Mouse (Mus musculus): ENCODE measurements around the gene Hdac9.

Hdac9 gene

DNA sequence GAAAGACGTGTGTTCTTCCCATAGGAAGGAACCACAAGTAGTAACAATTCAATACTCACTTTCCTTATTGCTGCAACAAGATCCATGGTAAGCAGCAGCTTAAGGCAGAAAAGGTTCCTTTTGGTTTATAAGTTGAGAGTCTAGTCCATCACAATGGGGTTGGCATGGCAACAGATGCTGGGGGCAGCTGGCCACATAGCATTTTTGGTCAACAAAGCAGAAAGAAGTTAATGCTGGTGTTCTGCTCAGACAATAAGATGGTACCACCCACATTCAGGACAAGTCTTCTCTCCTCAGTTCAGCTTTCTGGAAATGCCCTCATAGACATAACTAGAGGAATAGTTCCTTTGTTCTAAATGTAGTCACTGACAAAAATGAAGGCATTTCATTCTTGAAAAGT is at the start of gene Hdac9:
TSS of gene Hdac9 (minus strand) at position 101 of the 400 bp plus-strand sequence.
- DNase-seq (ENCODE audit: low read depth, low spot score), result no peak

DNA sequence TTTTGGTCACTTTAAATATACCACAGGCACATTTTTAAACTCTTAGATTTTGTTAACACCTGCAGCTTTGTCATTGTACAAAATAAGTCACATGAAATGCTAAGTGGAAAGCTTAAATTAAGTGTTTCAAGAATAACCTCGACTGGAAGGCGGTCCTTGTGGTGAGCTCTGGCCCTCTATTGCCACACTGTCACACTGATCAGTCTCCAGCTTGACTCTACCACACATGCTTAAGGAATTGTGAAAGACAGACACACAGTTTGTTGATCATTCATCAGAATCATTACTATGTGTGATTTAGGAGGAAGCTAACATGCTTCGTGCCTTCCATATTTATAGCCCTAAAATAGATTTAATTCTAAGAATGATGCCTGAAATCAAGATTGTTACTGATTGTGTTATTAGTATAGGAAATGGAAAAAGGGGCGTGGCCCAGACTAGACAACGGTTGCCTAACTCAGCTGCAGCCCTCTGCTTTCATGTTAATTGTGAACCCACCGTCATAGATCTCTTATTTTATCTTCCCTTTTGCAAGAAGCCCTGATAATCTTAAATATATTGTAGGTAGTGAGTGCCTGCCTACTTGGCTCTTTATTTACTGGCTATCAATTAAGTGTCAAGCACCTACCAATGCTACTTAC is 32.3 kb upstream of the Hdac9 start:
- DNase-seq (ENCODE audit: low read depth, low spot score), result no peak

DNA sequence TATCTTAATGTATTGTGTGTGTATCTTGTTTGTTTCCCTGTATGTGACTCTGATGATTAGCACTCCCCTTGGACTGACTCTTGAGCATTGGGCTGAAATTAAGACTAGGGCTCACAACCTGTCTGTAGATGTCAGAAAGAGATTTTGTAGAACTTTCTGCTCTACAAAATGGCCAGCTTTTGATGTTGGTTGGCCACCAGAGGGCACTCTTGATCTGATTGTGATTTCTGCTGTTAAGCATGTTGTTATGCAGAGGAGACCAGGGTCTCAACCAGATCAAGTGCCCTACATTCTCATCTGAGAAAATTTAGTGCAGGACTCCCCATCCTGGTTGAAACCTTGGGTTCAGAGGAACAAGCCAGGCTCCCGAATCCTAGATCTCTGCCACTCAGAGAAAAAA is 21.0 kb upstream of the Hdac9 start:
- no peak for DNase-seq (ENCODE audit: low read depth, low spot score)

DNA sequence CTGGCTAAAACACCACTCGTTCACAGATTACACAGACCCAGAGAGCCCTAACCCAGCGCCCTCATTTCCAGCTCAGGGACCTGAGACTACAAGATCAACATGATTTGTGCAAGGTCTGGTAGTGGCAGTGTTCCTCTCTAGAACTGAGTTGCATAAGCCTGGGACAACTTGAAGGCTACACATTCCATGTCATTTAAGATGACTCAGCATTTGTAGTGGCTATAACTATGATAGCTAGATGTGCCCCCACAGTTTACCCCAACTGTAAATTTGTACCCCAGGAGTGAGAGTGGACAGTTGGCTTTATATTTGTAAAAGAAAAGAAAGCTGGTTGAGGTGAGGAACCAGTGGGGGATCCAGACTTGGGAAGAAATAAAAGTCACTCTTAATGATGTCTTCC is 8.9 kb downstream of the Hdac9 start:
- DNase-seq (ENCODE audit: low read depth, low spot score), result no peak

DNA sequence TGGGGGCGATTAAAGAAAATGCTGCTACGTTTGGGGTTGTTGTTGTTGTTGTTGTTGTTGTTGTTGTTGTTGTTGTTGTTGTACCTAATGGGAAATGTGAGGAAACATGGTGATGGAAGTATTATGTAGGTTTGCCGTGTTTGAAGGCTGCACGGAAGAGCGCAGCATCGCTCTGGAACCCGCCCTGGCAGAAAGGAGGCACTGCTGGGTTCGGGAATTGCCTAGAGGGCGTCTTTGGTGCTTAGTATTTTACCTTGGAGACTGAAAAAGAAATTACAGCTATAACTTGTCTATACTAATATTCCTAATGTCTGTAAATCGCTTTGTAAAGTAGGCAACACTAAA is 9.4 kb downstream of the Hdac9 start:
- no peak for DNase-seq (ENCODE audit: low read depth, low spot score)

DNA sequence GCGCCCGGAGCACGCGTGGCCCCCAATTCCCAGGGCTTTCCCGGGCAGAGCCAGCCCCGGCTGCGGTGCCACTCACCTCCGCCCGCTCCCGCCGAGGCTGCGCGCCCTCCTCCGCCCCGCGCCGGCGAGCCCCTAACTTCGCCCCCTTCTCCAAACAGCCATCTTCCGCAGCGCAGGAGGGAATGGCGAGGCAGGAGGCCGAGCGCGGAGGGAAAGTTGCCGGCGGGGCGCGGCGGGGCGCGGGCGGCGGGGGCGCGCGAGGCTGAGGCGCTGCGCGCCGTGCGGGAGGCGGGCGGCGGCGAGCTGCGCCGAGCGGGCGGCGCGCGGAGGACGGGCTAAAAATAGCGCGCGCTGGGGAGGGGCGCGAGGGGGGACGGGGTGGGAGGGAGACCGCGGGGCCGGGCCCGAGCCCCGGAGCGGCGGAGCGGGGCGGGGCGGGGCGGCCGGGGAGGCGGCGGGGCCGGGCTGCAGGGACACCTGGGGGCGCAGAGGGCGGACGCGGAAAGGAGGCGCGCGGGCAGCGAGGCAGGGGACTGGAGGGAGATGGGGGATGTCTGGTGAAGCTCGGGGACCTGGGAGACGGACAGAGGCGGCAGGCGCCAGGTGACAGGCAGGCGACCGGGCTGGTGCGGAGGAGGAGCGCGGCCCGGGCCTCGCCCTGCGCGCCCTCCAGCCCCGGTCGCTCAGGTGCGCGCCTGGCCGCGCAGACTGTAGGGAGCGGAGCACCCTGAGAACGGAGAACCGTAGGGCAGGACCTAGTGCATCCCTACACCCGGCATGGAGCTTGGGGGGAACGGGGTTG is 10.0 kb downstream of the Hdac9 start:
- DNase-seq (ENCODE audit: low read depth, low spot score), result no peak

DNA sequence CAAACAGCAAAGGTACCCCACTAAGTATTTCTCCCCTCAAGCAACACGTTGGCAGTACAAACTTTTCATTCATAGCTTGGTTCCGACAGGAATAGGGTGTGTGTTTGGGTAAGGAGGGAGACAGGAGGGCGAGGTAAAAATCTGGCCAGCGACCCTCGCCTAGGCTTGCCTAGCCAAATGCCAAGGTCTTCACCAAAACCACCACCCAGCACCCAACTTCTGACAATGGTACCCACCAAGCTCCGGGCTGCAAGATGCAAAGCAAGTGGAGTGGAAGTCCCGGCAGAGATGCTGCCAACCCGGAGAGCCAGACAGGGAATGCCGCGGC is 10.6 kb downstream of the Hdac9 start:
- DNase-seq (ENCODE audit: low read depth, low spot score), result no peak

DNA sequence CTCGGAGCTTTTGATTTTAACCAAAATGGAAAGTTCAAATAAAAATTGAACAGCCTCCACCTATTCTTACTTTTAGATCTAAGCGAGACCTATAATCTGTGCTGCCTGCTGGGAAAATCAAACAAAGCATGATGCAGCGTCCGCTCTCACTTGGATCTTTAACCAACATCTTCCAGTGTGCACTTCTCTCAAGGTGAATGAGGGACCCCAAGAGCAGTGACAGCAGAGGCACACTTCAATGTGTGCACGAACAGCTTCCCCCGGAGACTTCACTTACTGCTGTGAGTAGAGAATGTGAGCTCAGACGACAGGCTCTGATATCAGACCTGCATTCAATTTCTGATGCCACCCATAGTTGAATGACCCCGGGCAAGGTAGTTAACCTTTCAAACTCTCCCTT is 16.7 kb downstream of the Hdac9 start:
- no peak for DNase-seq (ENCODE audit: low read depth, low spot score)

DNA sequence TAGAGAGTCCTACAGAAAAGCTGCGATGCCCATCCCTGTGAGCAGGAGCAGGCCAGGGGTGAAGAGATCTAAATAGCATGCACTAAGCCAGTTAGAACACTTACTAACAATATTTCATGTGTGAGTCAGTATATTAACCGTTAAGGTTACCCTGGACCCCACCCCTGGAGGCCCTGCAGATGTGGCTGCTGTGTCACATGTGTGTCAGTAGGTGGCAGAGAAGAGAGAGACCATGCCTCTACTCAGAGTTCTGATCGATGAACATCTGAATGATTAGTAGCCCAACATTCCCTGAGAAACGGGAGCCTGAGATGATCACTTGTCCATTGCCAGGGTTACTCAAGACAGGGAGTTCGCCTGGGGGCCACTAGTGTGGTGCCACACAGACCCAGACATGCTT is 22.0 kb downstream of the Hdac9 start:
- DNase-seq (ENCODE audit: low read depth, low spot score), result no peak

DNA sequence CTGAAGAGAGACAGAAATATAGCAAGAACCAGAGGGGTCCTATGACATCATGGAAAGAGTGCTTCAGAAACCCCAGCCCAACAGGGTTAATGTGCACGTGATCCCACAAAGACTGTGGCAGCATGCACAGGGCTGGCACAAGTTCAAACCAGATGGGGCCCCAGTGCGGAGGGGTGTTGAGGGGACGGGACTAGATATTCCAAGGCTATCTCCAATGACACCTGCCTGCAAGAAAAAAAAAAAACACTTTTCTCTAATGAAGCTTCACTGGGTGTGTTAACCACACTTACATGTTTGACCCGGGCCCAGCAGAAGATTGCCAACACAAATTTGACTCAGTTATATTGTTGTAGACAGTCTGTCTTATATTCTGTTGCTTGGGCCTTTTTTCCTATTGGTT is 28.2 kb downstream of the Hdac9 start:
- DNase-seq (ENCODE audit: low read depth, low spot score), result no peak

DNA sequence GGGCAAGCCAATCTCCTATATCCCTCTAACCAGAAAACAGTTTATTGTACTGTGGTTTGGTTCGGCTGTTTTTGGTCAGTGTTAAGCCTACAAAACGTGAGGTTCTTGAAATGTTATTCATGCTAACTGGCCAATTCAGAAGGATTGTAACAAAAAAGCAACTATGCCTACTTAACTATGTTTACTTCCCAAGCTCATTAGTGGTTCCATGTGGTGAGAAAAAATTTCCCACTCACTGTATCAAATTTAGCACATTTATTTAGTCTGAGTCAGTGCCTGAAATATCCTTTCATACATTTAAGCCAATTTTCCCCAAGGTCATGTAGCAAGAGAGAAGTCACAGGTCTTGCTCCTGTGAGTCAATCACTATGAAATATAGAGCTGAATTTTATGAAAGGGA is 42.0 kb downstream of the Hdac9 start:
- DNase-seq (ENCODE audit: low read depth, low spot score), result no peak

DNA sequence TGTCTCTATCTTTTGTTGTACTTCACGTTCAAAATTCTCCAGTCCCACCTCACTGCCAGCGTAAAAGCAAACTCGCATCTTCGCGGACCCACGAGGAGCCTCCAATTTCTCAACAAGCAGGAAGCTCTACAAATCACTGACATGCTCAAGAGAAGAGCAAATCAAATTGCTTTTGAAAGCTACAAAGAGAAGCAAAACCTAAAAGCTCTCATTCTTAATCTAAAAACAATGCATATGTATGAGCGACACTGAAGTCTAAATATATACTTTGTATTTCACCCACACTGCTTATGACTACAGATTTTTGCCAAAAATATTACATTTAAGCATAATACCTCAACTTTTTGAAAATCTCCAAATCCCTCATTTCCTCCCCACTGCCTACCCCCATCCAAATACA is 45.9 kb downstream of the Hdac9 start:
- no peak for DNase-seq (ENCODE audit: low read depth, low spot score)

DNA sequence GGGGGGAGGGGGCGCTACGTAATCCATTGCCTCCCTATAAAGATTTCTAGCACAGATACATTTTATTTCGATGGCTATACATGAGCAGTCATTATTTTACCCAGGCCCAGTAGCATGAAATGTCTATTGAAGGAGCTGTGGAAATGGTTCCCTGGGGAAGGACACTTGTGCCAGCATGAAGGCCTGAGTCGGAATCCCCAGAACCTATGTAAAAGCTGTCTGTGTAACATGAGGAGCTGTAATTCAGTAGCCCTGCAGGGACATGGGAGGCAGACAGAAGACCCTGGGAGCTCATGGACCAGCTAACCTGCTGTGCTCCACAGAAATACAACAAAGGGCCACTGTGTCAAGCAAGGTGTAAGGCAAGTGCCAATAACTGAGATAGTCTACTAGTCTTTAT is 75.7 kb downstream of the Hdac9 start:
- no peak for DNase-seq (ENCODE audit: low read depth, low spot score)

DNA sequence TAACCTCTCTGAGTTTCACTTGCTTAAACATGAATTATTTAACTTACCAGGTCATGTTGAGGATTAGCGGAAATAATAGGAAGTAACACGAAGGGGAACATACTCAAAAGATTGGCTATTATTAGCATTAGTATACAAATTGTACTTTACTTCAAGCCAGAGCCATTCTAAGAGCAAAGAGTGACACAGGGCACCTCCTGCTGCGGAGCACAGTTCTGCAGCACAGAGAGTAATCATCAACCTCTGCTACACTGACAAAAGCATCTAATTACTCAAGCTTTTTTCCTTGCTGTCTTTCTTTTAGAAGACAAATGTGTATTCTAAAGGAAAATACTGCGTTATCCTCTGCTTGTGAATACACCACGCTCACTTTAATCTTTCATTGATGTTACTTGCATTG is 79.6 kb downstream of the Hdac9 start:
- DNase-seq (ENCODE audit: low read depth, low spot score), result no peak

DNA sequence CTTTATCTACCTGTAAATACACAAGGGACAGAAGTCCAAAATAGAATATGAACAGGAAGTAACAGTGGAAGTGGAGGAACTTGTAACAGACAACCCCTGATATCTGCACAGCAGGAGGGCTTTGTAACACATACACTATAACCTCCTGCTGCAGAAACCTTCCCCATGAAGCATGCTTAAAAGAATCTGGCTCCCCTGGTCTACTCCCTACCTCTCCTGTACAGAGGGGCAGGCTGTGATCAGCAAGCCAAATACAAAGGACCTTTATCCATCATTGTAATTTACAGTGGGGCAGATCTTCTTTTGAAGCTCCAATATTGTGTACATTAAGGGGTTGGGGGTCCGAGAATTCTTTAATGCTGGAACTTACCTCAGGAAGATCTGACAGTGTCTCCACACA is 80.0 kb downstream of the Hdac9 start:
- no peak for DNase-seq (ENCODE audit: low read depth, low spot score)

DNA sequence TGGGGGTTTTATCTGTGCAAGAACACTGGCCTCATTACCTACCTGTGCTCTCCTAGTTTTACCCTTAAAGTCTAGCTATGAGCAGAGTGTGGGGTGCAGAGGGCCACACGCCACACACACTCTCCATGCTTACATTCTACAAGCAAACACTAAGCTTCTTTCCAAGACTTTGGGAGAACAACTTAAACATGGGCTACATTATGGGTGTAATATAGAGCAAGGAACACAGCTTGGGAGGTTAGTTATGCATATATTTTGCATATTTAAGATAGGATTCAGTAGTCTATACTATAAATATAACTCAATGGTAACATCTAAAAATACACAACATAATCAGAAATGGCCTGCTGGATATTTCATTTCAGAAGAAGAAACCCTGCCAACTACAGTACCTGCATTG is 80.8 kb downstream of the Hdac9 start:
- no peak for DNase-seq (ENCODE audit: low read depth, low spot score)

DNA sequence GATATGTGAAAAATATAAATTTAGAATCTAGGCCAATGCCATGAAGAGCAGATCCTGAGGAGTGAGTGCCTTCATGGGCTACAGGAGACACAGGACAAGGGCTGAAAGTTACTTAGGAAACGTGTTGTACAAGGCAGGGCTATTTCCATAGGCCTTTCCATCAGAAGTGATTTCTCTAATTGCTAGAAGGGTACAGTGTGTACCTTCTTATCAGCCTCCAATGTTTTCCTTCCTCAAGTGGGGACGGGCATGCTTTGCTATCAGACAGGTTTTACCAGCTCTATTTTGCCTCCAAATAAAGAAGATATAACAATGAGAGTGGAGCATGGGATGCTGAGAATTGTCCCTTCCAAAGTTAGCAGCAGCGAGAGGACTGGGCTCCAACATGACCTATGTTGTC is 81.4 kb downstream of the Hdac9 start:
- no peak for DNase-seq (ENCODE audit: low read depth, low spot score)

DNA sequence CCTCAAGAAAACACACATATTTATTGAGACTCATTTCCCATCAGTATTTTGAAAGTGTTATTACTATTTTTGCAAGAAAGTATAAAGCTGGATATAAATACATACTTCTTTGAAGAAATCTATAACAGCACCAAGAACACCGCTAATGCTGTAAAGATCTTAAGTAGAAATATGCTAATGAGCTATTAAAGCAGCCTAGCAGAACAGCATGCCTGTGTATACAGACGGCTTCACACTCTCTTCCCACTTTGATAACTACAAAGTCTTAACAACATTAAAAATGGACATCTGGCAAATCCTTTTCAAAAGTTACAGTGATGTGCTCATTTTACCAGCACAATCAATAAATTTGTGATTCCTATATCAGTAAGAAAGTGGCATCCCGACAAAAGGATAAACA is 88.2 kb downstream of the Hdac9 start:
- no peak for DNase-seq (ENCODE audit: low read depth, low spot score)

DNA sequence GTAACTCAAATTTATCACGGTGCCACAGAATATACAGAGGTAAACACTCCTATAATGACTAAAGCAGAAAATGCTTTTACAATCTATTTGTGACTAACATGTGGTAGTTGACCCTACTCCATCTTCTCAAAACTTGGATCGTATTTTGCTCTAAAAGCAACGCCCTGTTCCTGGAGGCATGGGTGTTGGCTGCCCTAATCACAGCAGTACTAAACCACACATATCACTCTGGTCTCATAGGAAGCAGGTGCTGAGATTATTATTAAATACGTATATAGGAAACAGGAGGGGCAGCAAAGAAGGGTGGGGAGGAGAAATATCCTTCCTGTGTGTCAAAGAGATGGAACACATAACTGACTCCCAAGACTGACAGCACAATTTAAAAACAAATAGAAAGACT is 90.0 kb downstream of the Hdac9 start:
- no peak for DNase-seq (ENCODE audit: low read depth, low spot score)

DNA sequence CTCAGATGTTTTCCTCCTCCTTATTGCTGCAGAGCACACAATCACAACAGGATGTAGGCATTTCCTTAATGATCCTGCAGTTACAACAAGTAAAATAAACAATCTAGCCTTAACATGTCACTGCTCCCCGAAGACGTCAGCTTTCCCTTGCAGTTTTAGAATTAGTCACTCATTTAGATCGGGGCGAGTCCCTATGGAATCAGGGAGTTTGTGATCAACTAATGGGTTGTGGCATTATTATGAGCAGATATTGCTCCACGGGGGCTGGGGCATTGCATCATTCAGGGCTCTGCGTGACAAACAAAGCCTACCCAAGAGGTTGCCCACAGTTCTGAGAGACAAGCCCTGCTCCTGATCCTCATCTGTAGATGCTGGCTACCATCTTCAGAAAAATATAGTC is 96.7 kb downstream of the Hdac9 start:
- no peak for DNase-seq (ENCODE audit: low read depth, low spot score)

DNA sequence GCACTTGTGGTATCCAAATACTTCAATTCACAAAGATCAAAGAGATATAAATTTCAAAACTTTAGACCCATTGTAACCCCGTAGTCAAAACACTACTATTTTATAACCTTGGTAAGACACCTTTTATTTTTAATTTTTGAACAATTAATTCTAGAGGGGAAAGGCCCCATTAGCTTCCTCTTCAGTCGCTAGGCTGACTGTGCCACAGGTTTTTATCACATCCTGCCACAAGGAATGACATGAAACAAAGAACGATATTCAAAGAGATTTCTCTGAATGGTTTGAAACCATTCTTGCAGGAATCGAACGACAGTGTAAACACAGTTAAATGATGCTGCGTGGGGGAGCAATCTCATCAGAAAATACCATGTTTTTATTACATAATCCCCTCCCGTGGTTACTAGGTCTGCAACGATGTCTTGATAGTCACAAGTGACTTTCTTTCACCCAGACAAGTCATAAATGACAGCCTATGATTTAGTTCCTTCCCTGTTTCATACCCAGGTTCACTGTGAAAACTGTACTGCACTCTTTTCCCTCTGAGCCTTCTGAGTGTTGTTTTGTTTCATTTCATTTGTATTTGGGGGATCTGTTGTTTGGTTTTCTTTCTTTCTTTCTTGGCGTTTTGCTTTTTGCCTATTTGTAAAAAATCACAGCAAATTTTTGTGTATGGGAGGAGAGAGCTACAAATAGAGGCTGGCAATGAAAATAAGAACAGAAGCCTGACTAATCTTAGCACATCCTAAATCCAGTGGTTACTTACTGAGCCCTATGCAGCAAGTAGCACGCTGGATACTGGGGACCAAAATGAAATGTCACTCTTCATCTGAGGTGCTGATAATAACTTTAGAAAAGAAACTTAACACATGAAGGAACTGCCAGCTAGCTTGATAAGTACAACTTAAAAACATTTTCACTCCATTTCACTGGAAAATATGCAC is 105.0 kb downstream of the Hdac9 start:
- no peak for DNase-seq (ENCODE audit: low read depth, low spot score)

DNA sequence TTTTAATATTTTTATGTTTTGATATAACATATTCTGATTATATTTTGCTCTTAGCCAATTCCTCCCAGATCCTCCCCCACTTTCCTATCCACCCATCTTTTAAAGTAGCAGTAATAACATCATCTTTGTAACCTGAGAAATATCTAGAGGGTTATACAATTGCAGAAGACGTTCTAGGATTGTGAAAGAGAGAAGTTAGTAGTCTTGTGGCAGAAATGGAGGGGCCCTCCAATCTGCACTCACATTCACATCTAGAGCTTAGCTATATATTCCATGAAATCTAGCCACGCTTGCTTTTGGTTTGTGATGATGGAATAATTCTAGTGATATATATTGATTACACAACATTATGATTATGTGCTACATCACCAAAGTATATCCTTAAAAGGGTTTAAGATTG is 106.7 kb downstream of the Hdac9 start:
- no peak for DNase-seq (ENCODE audit: low read depth, low spot score)

DNA sequence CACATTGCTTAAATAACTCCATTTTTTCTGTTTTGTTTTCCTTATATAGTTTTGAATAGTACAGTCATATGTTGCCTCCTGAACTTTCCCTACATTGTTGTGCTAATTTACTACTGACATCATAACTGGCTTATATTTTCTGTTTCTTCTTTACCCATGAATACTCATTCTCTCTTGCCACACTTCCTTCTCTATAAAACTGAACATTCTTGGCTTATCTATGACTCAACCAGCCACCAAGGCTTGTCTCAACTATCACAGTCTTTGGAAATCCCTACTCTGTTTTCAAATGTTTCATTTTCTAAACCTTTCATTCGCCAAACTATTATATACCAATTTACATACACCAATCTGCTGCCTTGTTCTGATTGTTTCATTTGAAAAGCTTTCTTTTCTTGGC is 108.7 kb downstream of the Hdac9 start:
- no peak for DNase-seq (ENCODE audit: low read depth, low spot score)
